ENCODE assay signal across 8 mouse cellular contexts in the genomic region with DNA sequence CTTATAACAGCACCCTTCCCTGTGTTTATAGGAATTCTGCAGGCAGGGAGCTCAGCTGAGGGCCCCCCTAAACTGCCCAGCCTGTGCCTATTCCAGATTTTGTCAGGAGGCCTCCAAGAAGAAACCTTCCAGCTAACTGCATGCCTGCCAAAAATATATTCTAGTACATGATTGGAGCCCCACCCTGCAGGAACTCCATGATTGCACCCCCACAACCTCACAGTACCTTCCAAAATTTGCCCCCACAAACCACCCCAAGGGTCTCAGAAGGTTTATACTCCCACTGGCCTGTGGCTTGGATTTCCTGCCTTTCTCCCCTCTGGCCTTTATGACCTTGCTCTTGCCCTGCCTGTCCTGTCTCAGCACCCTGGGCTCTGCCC. TPM values are rescaled to one million over a fixed set of nuclear protein-coding genes. Genes with fewer than 3 reads are reported as not detected.
DNase-seq lines count a peak whose midpoint lies in the region; ATAC-seq and TF ChIP-seq lines count a peak whose summit lies in the region.
"Had no signal": no experiment of that assay in that cellular context is flagged by ENCODE, and none has a peak within 500 bp of the region (broad histone marks: within the 10 kb centered on the region; RNA-seq: fewer than 3 reads in every experiment).

No protein-coding gene starts in this region.

- no peak overlapping the region for H3K4me3 ChIP-seq in liver, embryonic 11.5 days (ENCODE audit: low read depth, low read length)
- no peak overlapping the region for H3K4me3 ChIP-seq in forebrain, embryonic 15.5 days
- H3K4me3 ChIP-seq in intestine, postnatal 0 days (ENCODE audit: low read depth, low read length) = no peak overlapping the region
- no peak overlapping the region for H3K4me3 ChIP-seq in stomach, embryonic 14.5 days (ENCODE audit: low read depth, low read length)

- H3K9ac ChIP-seq in liver, embryonic 11.5 days (ENCODE audit: low read depth, low read length) = no peak overlapping the region
- H3K9ac ChIP-seq in forebrain, embryonic 15.5 days (replicated peaks) = no peak overlapping the region
- no peak overlapping the region for H3K9ac ChIP-seq in intestine, postnatal 0 days (ENCODE audit: low read depth, low read length)
- H3K9ac ChIP-seq in stomach, embryonic 14.5 days (replicated peaks; ENCODE audit: low read depth, low read length) = no peak overlapping the region

- H3K27ac ChIP-seq in liver, embryonic 11.5 days (ENCODE audit: low read depth, low read length) = peak overlapping the region; percentile 72; the same call in 1 of the 2 replicates
- H3K27ac ChIP-seq in forebrain, embryonic 15.5 days (replicated peaks) = peak overlapping the region; percentile 90
- peak overlapping the region; percentile 77 for H3K27ac ChIP-seq in intestine, postnatal 0 days (ENCODE audit: low read depth, low read length)
- H3K27ac ChIP-seq in stomach, embryonic 14.5 days (ENCODE audit: low read length) = peak overlapping the region; percentile 99

- H3K4me1 ChIP-seq in liver, embryonic 11.5 days (replicated peaks; ENCODE audit: control insufficient read depth, insufficient read depth, low read length) = peaks cover 15% of the 10 kb centered on the region
- peaks cover 64% of the 10 kb centered on the region for H3K4me1 ChIP-seq in forebrain, embryonic 15.5 days
- H3K4me1 ChIP-seq in intestine, postnatal 0 days (replicated peaks; ENCODE audit: control insufficient read depth, insufficient read depth, low read length) = peaks cover 44% of the 10 kb centered on the region
- peaks cover 69% of the 10 kb centered on the region for H3K4me1 ChIP-seq in stomach, embryonic 14.5 days (ENCODE audit: control insufficient read depth, insufficient read depth, low read length)

- ATAC-seq in liver, embryonic 11.5 days (replicated peaks; ENCODE audit: low FRiP score) = no peak
- no peak for ATAC-seq in forebrain, embryonic 15.5 days (replicated peaks)
- no peak for ATAC-seq in intestine, postnatal 0 days
- ATAC-seq in stomach, embryonic 14.5 days (ENCODE audit: insufficient number of reproducible peaks, insufficient read depth, low FRiP score, low read depth) = no peak
- ATAC-seq in CD4-positive, CD25-positive, alpha-beta regulatory T cell, adult 4 months = no peak

- H3K9me3 ChIP-seq in liver, embryonic 11.5 days (ENCODE audit: control insufficient read depth, low read length) = no peaks in the 10 kb centered on the region
- H3K9me3 ChIP-seq in forebrain, embryonic 15.5 days = no peaks in the 10 kb centered on the region
- no peaks in the 10 kb centered on the region for H3K9me3 ChIP-seq in intestine, postnatal 0 days (ENCODE audit: control insufficient read depth)
- no peaks in the 10 kb centered on the region for H3K9me3 ChIP-seq in stomach, embryonic 14.5 days (ENCODE audit: control insufficient read depth, low read depth, low read length)

- DNase-seq in liver, embryonic 11.5 days (ENCODE audit: low spot score) = no peak
- DNase-seq in liver = no peak
- no peak for DNase-seq in cerebellum, adult 8-10 months
- DNase-seq: adrenal gland, postnatal 36 days had no signal

- peaks cover 28% of the 10 kb centered on the region for H3K27me3 ChIP-seq in liver, embryonic 11.5 days (replicated peaks; ENCODE audit: control insufficient read depth, insufficient read depth, low read length)
- no peaks in the 10 kb centered on the region for H3K27me3 ChIP-seq in forebrain, embryonic 15.5 days
- no peaks in the 10 kb centered on the region for H3K27me3 ChIP-seq in intestine, postnatal 0 days (replicated peaks; ENCODE audit: control insufficient read depth, insufficient read depth, low read length)
- H3K27me3 ChIP-seq in stomach, embryonic 14.5 days (ENCODE audit: control insufficient read depth, insufficient read depth, low read length) = no peaks in the 10 kb centered on the region

- H3K4me2 ChIP-seq in liver, embryonic 11.5 days = no peak overlapping the region
- no peak overlapping the region for H3K4me2 ChIP-seq in forebrain, embryonic 15.5 days (replicated peaks)
- no peak overlapping the region; the same call in 1 of the 2 replicates for H3K4me2 ChIP-seq in intestine, postnatal 0 days (replicated peaks; ENCODE audit: low read depth)
- peak overlapping the region; percentile 2; the same call in 1 of the 2 replicates for H3K4me2 ChIP-seq in stomach, embryonic 14.5 days (replicated peaks; ENCODE audit: low read depth, low read length)

- no peak for TF ChIP-seq CTCF in intestine, postnatal 0 days (IDR thresholded peaks at IDR 0.05; ENCODE audit: low read depth)

- no peaks in the 10 kb centered on the region for H3K36me3 ChIP-seq in liver, embryonic 11.5 days (ENCODE audit: control insufficient read depth, insufficient read depth, low read length)
- H3K36me3 ChIP-seq in forebrain, embryonic 15.5 days = no peaks in the 10 kb centered on the region
- H3K36me3 ChIP-seq in intestine, postnatal 0 days (ENCODE audit: control insufficient read depth, insufficient read depth) = no peaks in the 10 kb centered on the region
- H3K36me3 ChIP-seq in stomach, embryonic 14.5 days (ENCODE audit: control insufficient read depth, insufficient read depth, low read length) = no peaks in the 10 kb centered on the region

RNA-seq across cellular contexts. Expression of a gene that starts 30.6 kb away (rescaled TPM):
- 21.4 and 21.8 TPM in 2 replicates for polyA plus RNA-seq in liver, embryonic 11.5 days (2014; fragmentation: Nextera tagmentation; extraction: Ambion mirVana)
- 9.2 and 11.9 TPM in 2 replicates for polyA plus RNA-seq in forebrain, embryonic 15.5 days (2015; fragmentation: Nextera tagmentation; extraction: Ambion mirVana)
- polyA plus RNA-seq in intestine, postnatal 0 days (2015; fragmentation: Nextera tagmentation; extraction: Ambion mirVana) = 7.7 and 8.0 TPM in 2 replicates
- polyA plus RNA-seq in stomach, embryonic 14.5 days (2014; fragmentation: Nextera tagmentation; extraction: Ambion mirVana) = 19.0 and 20.3 TPM in 2 replicates
- polyA plus RNA-seq in CD4-positive, CD25-positive, alpha-beta regulatory T cell, adult 4 months (2017; shearing (Covaris generic)) = 1 to 10 TPM; 2.7 to 6.1 TPM

RNA-seq across cellular contexts. Expression of a gene that starts 46.8 kb away (rescaled TPM):
- polyA plus RNA-seq in liver, embryonic 11.5 days (2014; fragmentation: Nextera tagmentation; extraction: Ambion mirVana) = 37.4 and 42.2 TPM in 2 replicates
- polyA plus RNA-seq in forebrain, embryonic 15.5 days (2015; fragmentation: Nextera tagmentation; extraction: Ambion mirVana) = 26.0 and 26.9 TPM in 2 replicates
- polyA plus RNA-seq in intestine, postnatal 0 days (2015; fragmentation: Nextera tagmentation; extraction: Ambion mirVana) = 43.1 and 46.7 TPM in 2 replicates
- polyA plus RNA-seq in stomach, embryonic 14.5 days (2014; fragmentation: Nextera tagmentation; extraction: Ambion mirVana) = 103 and 107 TPM in 2 replicates
- 10 to 100 TPM; 35.4 to 37.8 TPM for polyA plus RNA-seq in CD4-positive, CD25-positive, alpha-beta regulatory T cell, adult 4 months (2017; shearing (Covaris generic))
